Mouse (Mus musculus): ENCODE data around the gene Rab3gap2.

Rab3gap2 gene

DNA sequence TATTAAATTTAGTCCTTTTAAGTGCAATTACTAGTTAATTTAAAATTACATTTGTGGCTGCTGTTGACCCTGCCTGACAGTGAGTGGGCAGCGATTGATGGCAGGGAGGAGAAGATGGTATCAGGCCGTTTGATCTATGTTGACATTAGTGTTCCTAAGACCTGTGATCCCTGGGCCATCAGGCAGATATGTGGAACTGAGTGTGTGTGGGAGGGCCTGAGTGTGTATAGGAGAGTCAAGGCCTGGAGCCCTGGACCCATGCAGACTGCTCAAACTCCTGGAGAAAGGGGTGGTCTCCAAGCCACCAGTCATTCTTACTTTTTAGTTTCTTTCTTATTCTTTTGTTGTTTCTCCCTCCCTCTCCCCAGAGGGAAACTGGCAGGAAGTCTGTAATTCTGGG, 12.8 kb downstream of the Rab3gap2 start:
- in situ Hi-C loops (cut with MboI, MseI): loop anchor here in 1 of 2 experiments (25.0 kb wide), 1 partner anchor 1179 kb away; the partner anchor contains the start of gene 1700056E22Rik

DNA sequence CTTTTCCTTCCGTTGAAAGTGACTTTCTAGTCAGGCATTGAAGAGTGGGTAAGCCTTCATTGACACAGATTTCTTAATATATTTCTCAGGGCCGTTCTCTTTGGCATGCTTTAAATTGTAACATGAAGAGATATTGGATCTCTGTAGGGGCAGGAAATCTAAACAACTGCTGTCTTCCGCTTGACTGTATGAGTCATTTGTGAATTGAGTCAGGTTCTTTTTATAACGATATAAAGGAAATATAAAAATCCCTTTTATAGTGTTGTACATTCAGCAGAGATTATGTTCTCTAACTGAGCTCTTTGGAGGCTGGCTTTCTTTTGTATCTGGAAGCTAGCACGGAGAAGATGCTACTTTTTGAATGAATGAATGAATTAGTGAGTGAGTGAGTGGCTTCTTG, 14.0 kb downstream of the Rab3gap2 start:
- in situ Hi-C loops (cut with MboI, MseI): loop anchor here in 1 of 2 experiments (25.0 kb wide), 1 partner anchor 1181 kb away; the partner anchor contains the start of gene 1700056E22Rik

DNA sequence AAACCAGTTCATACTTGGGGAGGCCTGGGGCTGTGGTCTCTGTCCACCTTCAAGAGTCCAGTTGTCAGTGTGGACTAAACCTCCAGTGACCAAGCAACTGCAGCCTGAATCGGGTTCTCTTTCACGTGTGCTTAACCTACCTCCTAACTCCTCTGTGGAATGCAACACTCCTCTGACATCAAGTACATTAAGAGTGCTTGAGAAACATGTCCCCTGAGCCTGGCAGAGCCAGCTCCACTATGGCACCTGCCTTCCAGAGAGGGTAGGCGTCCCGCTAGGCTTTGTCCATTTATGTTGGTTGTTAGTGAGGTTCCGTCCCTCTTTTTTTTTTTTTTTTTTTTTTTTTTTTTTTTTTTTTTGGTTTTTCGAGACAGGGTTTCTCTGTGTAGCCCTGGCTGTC, 23.0 kb downstream of the Rab3gap2 start:
- in situ Hi-C loops (cut with MboI, MseI): no loop called here

DNA sequence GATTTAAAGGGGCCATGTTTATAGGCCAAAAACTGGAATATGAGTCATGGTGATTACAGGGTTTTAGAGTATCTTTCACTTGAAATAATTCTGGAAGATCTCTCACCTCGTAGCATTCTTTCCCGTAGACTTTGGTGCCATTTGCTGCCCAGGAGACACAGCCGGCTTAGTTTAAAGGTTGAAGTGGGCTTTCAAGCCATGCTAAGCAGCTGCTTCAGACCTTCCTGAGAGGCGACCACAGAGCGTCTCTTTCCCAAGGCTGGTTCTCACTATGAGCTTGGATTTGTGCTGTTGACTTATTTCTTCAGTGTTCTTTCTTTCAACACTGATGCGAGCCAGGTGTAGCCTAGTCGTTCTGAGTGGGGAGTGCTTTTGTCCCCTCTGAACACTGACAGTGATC, 23.8 kb downstream of the Rab3gap2 start:
- in situ Hi-C loops (cut with MboI, MseI): no loop called here

DNA sequence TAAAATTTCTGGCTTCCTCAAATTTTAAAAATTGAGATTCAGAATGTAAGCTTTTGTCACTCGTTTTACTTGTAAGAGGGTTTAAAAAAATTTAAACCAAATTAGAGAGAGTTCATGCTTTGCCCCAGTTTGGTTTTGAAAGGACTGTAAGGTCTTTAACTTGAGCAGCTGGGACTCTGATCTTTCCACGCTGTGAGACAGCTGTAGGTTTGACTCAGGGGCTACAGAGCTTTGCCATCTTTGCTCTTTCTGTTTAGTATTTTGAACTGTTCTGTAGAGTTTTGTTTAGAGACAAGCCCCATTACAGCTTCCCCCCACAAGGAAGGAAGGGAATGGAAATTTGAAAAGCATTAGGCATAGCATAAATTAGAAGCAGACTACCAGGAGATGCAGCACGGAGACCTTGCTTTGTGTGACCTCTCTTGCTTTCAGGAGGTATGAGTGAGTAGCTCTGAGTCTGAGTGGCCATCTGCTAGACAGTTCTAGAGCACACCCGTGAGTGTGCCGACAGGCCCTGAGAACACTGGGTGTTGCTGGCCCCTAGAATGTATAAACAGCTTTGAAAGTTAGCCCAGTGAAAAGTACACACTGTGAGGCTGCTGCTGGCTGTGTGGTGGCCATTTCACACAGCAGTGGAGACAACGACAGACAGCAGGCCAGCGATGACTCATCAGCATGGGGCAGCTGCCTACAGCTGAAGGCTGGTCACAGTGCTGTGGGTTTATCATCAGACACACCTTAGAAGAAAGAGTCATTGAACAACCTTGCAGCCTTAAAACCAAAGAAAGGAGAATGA, 25.7 kb downstream of the Rab3gap2 start:
- in situ Hi-C loops (cut with MboI, MseI): no loop called here

DNA sequence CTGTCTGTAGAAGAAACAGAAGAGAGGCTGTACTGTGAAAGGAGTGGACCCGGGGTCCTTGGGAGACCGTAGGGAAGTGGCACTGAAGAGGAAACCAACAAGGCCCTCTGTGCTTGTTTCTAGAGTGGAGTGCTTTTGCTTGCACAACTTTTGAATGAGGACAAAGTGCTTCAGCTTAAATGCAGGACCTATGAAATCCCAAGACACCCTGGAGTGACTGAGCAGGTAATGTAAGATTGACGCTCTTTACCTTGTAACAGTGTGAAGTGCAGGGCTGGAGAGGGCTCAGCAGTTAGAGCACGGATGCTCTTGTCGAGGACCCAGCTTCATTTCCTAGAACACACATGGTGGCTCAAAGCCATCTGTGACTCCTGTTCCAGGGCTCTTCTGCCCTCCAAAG, 31.9 kb downstream of the Rab3gap2 start:
- in situ Hi-C loops (cut with MboI, MseI): no loop called here

DNA sequence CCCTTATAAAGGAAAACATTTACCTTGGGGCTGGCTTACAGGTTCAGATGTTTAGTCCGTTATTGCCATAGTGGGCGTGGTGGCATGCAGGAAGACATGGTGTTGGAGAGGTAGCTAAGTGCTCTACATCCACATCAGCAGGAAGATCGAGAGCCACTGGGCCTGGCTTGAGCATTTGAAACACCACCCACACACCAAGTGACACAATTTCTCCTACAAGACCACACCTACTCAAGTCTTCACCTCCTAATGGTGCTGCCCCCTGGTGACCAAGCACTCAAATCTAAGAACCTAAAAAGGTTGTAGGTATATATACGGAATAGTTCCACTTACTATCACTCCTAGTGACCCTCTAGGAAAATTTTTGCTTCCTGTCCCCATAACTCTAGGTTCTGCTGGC, 32.6 kb downstream of the Rab3gap2 start:
- in situ Hi-C loops (cut with MboI, MseI): no loop called here

DNA sequence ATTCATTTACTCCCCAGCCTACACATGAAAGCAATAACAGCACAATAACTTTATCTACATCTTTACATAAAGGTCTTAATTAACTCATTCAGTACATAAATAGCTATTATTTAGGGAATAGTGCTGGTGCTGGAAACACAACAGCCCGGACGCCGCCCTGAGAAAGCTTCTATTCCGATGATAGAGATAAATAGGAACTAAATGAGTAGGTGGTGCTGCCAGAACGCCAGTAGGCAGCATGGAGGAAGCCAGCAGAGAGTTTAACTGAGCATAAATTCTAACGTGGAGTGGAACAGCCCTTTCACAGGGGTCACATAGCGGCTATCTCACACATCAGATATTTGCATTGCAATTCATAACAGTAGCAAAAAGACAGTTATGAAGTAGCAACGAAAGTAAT, 39.1 kb downstream of the Rab3gap2 start:
- in situ Hi-C loops (cut with MboI, MseI): loop anchor here in 1 of 2 experiments (5.0 kb wide), 1 partner anchor 84 kb away; the partner anchor contains the start of gene Iars2

DNA sequence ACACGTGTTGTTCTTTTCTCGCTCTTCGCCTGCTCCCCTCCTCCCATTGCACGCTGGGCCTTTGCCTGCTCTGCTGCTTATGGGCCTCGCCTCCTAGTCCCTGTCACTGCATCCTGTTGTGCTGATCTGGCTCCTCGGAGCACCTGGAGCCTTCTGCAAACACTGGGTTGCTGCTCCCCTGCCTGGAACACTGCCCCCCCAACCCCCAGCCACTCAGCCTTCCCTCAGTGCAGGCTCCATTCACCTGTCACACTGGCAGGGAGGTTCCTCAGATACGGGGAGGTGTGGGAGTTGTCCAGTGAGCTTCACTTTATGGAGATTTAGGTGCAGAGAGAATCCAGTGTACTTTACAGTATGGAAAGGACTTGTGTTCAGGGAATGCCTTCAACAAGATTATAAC, 41.5 kb downstream of the Rab3gap2 start:
- in situ Hi-C loops (cut with MboI, MseI): no loop called here

DNA sequence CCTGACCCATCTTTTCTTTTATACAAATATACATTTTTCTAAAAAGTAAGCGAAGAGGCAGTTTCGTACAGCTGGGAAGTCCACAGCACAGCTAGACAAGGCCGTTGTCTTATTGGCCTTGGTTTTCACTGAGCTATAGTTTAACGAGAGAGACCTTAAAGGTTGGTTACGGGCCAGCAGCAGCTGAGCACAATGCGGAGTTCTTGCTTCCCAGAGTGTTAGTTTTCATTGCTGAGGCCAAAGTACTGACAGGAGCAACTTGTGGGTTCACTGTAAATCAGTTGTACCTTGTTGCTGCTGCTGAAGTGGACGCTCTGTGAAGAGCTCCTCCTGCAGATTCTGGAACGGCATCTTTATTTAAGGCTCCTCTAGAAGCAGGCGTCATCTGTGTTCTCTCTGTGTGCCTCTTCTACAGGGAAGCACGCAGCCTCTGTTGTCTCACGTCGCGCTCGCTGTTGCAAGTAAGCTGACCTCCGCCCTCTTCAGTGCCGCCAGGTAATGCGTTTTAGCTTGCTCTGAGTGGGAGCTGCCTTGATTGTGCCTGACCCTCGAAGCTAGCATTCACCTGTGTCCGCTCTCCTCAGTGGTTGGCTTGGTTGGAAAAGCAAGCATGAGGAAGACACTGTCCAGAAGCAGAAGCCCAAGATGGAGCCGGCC, 43.6 kb downstream of the Rab3gap2 start:
- in situ Hi-C loops (cut with MboI, MseI): no loop called here

DNA sequence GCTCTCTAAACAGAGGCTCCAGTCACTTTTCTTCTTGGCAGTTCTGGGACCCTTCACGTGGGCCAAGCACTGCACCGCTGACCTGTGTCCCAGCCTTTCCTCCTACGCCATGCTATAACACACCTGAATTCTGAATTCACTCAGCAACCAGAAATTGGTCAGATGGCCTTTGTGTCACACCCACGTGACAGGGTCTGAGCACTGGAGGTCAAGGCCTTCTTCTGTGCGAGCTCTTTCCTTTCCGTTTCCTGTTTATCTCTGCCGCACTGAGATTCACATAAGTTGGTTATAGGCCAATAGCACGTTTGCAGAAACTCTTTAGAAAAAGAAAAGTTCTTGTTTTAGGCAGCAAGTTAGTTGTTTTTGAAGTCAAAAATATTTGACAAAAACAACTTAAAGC, 44.8 kb downstream of the Rab3gap2 start:
- in situ Hi-C loops (cut with MboI, MseI): no loop called here

DNA sequence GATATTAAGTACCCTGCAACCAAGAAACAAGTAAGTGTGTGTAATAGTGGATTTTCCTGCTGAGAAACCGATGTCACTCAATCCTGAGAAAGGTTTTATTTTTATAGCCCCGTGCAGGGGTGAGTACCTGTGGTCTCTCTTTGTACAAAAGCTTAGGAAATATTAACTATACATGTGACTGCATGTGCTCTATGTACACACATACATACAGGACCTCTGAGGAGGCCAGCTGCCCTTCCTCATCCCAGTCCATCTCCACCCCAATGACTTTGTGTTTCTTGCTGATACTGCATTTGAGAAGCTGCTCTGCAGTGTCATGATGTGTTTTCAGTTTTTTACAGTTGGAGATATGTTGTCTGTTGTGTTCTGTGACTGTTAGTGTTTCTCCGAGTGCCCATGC, 48.4 kb downstream of the Rab3gap2 start:
- in situ Hi-C loops (cut with MboI, MseI): no loop called here

DNA sequence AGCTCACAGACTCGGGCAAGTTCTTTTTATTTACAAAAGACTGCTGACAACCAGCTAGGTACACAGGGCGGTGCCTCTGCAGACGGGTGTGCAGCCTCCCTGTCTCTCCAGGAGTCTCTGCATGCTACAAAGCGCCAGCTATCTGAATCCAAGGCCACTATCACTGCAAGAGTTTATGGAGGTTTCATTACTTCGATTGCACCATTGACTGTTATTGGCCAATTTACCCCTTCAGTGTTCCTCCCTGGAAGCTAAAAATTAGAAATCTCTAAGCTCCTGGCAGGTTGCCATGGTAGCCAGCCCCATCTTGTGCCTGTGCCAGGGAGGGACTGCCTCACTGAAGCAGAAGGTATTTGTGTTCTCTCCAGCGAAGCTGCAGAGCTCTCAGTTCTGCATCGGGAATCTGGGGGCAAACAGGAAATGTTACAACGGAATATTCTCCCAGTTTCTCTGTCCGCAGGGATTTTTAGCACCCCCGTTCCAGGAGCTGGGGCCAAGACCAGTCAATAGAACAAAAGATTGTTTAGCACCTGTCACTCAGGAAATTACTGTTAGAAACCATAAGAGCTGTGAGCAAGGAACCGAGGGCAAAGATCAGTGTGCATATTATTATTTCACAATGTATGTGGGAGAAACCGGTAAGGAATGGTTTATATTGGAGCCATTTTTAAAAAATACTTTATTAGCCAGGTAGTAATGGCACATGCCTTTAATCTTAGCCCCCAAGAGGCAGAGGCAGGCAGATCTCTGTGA, 49.4 kb downstream of the Rab3gap2 start:
- in situ Hi-C loops (cut with MboI, MseI): no loop called here

DNA sequence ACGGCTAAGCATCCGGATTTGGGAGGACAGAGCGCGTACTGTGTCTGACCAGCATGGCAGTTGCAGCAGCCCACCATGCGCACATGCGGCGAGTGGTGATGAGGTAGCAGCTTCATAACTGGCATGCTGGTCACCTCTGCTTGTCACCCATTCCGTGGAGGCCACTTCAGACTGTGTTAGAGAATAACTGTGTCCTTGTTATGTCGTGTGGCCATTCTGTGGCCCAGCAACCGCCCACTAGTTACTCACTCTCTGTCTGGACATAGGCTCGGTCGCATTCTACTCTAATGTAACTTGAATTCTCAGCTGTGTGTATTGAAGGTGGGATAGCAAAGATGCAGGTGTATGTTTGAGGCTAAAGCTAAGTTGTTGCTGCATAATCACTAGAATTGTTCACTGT, 51.4 kb downstream of the Rab3gap2 start:
- in situ Hi-C loops (cut with MboI, MseI): no loop called here

DNA sequence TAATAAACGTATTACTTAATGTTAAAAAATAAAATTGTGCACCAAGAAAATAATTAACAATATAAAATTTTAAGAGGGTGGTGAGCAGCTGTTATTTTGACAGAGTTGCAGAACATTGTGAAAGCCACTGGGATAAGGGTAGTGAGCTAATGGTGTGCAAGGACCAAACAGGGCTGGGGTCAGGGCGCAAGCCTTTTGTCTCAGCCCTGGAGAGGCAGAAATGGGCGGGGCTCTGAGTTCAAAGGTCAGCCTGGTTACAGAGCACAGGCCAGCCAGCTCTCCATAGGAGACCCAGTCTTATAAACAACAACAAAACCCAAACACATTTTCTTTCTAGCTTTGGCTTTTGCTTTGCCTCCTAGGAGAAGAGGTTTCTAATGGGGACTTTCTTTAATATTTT, 52.8 kb downstream of the Rab3gap2 start:
- in situ Hi-C loops (cut with MboI, MseI): no loop called here

DNA sequence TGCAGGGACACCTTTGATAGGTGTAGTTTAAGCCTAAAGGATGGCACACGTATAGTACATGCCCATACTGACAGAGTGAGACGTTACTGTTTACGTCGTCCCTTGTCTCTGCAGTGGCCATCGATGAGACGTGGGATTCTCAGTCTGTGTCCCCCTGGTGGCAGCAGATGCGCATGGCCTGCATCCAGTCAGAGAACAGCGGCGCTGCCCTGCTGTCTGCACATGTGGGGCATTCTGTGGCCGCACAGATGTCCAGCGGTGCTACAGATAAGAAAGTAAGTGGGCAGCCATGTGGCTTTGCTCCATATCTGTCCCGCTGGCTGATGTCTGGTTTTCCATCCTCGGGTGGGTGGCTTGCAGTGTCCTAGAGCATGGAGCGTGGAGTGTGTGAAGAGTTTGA, 58.6 kb downstream of the Rab3gap2 start:
- in situ Hi-C loops (cut with MboI, MseI): no loop called here

DNA sequence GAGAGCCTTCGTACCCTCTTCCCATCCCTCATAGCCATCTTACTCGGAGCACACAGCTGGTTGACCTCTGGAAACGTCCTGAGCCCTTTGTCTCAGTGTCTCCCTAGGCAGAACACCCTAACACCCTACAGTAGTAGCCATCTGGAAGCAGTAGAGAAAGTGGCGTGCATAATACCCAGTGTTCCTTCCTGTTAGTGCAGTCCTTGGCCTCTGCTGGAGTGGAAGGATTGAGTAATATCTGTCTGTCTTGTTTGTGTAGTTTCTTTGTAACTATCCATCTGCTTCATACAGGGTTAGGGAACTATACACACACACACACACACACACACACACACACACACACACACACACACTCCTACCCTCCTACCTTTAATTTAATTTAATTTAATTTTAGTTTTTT, 64.8 kb downstream of the Rab3gap2 start:
- in situ Hi-C loops (cut with MboI, MseI): no loop called here

DNA sequence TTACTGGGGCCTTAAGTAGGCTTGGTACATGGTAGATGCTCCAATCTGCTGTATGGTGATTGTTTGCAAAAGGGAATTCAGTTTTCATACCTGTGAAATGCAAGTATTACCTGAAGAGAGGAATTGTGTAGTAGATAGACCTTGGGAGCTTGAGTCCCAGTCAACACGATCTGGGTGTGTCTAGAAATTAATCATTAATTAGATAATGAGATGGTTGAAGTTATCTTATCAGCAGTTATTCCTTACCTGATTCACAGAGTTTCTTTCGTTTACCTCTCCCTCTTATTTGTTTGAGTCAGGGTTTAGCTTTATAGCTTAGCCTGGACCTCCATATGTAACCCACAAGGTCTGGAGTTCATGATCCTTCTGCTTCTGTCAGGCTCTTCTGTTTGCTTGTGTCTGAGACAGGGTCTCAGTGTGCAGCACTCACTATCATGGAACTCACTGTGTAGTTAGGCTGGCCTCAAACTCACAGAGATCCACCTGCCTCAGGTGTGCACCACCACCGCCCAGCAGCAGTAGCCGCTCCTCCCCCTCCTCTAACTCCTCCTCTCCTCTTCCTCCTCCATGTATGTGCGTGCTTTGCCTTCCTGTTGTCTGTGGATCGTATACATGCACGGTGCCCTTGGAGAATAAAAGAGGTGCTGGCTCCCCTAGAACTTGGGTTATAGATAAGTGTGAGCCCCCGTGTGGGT, 66.6 kb downstream of the Rab3gap2 start:
- in situ Hi-C loops (cut with MboI, MseI): no loop called here

DNA sequence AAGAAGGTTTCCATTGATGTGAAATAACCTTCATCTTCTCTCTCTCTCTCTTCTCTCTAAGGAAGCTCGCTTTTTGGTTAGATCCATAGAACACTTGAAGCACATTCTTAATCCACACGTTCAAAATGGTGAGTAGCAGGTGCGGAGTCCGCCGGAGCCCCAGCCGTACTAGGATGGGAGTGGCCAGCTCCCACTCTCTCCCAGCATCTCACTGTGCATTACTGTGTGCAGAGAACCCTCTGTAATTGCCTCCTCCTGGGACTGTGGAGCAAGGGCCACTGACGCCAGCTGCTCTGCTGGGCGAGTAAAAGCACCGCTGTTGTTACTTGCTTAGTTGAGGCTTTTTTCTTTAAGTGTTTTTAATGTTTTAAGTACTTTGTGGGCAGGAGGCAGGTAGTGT, 67.5 kb downstream of the Rab3gap2 start:
- in situ Hi-C loops (cut with MboI, MseI): no loop called here

DNA sequence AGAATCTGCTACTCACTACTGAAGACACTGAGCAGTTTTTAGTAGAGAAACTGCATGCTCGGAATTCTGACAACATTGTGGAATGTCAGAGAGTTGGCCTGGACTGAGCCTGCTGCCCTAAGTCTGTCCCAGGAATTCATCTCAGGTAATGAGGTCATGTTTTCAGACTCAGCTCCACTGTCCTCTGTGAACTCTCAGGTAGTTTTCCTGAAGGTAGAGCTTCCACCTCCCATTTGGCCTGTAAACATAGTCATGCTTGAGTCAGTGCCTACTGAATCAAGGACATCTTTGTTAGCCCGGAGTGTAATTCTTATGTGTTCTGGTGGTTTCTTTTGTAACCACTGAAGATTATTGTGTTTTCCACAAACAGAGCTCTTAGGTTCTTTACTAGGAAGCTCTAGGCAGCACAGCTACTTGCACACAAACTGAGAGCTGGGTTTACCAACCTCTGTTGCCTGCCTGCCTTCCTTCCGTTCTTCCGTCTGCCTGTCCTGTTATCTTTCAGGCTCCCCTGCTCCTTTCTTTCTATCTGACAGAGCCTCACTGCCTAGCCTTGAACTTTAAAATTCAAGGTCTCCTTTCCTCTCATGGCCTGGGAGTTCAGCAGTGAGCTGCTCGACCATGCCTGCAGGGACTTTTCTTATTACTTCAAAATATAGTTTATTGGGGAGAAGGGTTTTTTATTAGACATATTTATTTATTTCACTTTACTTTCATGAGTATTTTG, 71.1 kb downstream of the Rab3gap2 start:
- in situ Hi-C loops (cut with MboI, MseI): no loop called here

DNA sequence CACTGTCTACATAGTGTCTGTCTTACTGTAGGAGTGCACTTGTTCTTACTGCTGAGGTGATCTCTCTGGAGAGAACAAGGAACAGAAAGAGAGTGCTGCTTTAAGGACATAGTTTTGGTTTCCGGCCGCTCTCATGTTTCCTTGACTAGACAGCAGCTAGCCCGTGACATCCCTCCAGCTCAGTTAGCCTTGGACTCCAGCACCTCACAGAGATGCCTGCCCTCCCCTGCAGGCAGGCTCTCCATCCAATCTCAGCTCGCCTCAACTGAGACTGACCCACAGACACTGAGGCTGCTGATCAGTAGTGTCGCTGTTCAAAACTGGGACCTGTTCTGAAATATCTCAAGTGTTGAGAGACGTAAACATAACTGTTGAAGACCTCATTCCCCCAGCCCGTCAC, 72.1 kb downstream of the Rab3gap2 start:
- in situ Hi-C loops (cut with MboI, MseI): no loop called here

Measured in T-helper 17 cell (primary cell).